Mouse (Mus musculus) heart, adult 18-20 months (tissue): ENCODE data around the gene Atxn3. TPM values are rescaled to one million over a fixed set of nuclear protein-coding genes. Genes with fewer than 3 reads are reported as not detected.
"Not testable (repeated sequence)": the region's sequence is repeated elsewhere in the genome, so short reads cannot be mapped to it uniquely, and the experiment has no call there.

Source experiments
- DNase-seq, 2 experiments: peaks; one replicate each; pipeline ENCODE4 v3.0.0; 2021 to 2022; ENCODE audit warnings: mixed read lengths in 1 of 2
- total RNA-seq, 2 experiments: library from RNA; stranded (reverse); gene quantifications; 2 replicates each; pipeline ENCODE4 v1.2.3; 2021

Gene Atxn3
- total RNA-seq, 2 experiments from 2014 or later, result 7.5 to 7.9 TPM

GRCm38 (mm10) chr12:101958556-101958955, 510 bp upstream of the Atxn3 start:
- DNase-seq, result no peak

- DNase-seq, result peak in 1 of 2 experiments; percentile 22
Observed at GRCm38 (mm10) chr12:101957079-101957941, 736 bp downstream of the Atxn3 start.

GRCm38 (mm10) chr12:101955821-101956220, 2.2 kb downstream of the Atxn3 start:
- not testable (repeated sequence) for DNase-seq

GRCm38 (mm10) chr12:101948801-101949200, 9.2 kb downstream of the Atxn3 start:
- peak; percentile 11 to 20 for DNase-seq

GRCm38 (mm10) chr12:101947986-101948385, 10.1 kb downstream of the Atxn3 start:
- no peak for DNase-seq

GRCm38 (mm10) chr12:101937572-101937971, 20.5 kb downstream of the Atxn3 start:
- DNase-seq, result no peak

- no peak for DNase-seq
Observed at GRCm38 (mm10) chr12:101935223-101935622, 22.8 kb downstream of the Atxn3 start.

GRCm38 (mm10) chr12:101928423-101928822, 29.6 kb downstream of the Atxn3 start:
- DNase-seq, result no peak

- DNase-seq, result no peak
Observed at GRCm38 (mm10) chr12:101922313-101922712, 35.7 kb downstream of the Atxn3 start.

- DNase-seq, result no peak
Observed at GRCm38 (mm10) chr12:101919847-101920246, 38.2 kb downstream of the Atxn3 start.

- DNase-seq, result no peak
Observed at GRCm38 (mm10) chr12:101917165-101917564, 40.9 kb downstream of the Atxn3 start.

- DNase-seq, result peak; percentile 94
Observed at GRCm38 (mm10) chr12:101912626-101913490, 45.2 kb downstream of the Atxn3 start, which contains the start of gene Trip11. TSS of gene Trip11 (minus strand) at chr12:101913267.

GRCm38 (mm10) chr12:101911346-101911745, 46.7 kb downstream of the Atxn3 start:
- DNase-seq, result no peak

- DNase-seq, result no peak
Observed at GRCm38 (mm10) chr12:101910360-101910759, 47.7 kb downstream of the Atxn3 start.

- DNase-seq, result no peak
Observed at GRCm38 (mm10) chr12:101905817-101906216, 52.2 kb downstream of the Atxn3 start.

GRCm38 (mm10) chr12:101904906-101905305, 53.1 kb downstream of the Atxn3 start:
- DNase-seq, result no peak

- no peak for DNase-seq
Observed at GRCm38 (mm10) chr12:101904170-101904569, 53.9 kb downstream of the Atxn3 start.

GRCm38 (mm10) chr12:101899671-101900245, 58.3 kb downstream of the Atxn3 start:
- DNase-seq, result no peak

GRCm38 (mm10) chr12:101898966-101899365, 59.1 kb downstream of the Atxn3 start:
- no peak for DNase-seq

- no peak for DNase-seq
Observed at GRCm38 (mm10) chr12:101897113-101897512, 60.9 kb downstream of the Atxn3 start.

- DNase-seq, result no peak
Observed at GRCm38 (mm10) chr12:101893296-101893695, 64.8 kb downstream of the Atxn3 start.

- DNase-seq, result no peak
Observed at GRCm38 (mm10) chr12:101892832-101893231, 65.2 kb downstream of the Atxn3 start.

- no peak for DNase-seq
Observed at GRCm38 (mm10) chr12:101891066-101891465, 67.0 kb downstream of the Atxn3 start.
